Mouse (Mus musculus) megakaryocyte-erythroid progenitor cell, adult 5-6 weeks (primary cell): ENCODE results near the gene Crygf. TPM values are rescaled to one million over a fixed set of nuclear protein-coding genes. Genes with fewer than 3 reads are reported as not detected.
"Not testable (repeated sequence)": the region's sequence is repeated elsewhere in the genome, so short reads cannot be mapped to it uniquely, and the experiment has no call there.

ENCODE experiments used
- ATAC-seq: replicated peaks from 2 replicates; pipeline ENCODE4 v1.8.0; 2016; ENCODE audit warnings: mild to moderate bottlenecking, inconsistent platforms; ENCODE audit not compliant: severe bottlenecking, poor library complexity, low FRiP score, low TSS enrichment
- total RNA-seq, 2 experiments: library from RNA; stranded (forward) in 1 of 2; stranded (reverse) in 1 of 2; fragments of 200-1000, 215-1000 nt in 1 of 2; fragments of >200 nt in 1 of 2; fragmentation: Nextera tagmentation in 1 of 2; gene quantifications; 2 replicates each; pipeline ENCODE4 v1.2.3; 2014 to 2017

Gene Crygf
- total RNA-seq (2014; fragmentation: Nextera tagmentation) (not detected in 2 replicates), total RNA-seq (2017) (not detected in 2 replicates)

DNA sequence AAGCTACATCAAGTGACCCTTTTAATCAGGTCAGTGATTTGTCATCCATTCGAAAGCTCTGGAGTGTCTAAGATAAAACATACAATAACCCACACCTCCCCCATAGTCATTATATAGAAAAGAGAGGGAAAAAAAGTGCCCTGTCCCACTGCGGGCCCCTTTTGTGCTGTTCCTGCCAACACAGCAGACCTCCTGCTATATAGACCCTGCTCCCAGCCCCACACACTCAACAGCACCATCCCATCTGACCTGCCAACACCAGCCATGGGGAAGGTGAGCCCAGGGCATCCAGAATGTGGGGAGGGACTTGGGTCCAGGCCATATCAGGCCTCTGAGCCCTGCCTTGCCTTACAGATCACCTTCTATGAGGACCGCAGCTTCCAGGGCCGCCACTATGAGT lies at the start of gene Crygf:
Gene Crygf (plus strand): TSS at position 227 of the 400 bp plus-strand sequence.
- ATAC-seq = no peak

DNA sequence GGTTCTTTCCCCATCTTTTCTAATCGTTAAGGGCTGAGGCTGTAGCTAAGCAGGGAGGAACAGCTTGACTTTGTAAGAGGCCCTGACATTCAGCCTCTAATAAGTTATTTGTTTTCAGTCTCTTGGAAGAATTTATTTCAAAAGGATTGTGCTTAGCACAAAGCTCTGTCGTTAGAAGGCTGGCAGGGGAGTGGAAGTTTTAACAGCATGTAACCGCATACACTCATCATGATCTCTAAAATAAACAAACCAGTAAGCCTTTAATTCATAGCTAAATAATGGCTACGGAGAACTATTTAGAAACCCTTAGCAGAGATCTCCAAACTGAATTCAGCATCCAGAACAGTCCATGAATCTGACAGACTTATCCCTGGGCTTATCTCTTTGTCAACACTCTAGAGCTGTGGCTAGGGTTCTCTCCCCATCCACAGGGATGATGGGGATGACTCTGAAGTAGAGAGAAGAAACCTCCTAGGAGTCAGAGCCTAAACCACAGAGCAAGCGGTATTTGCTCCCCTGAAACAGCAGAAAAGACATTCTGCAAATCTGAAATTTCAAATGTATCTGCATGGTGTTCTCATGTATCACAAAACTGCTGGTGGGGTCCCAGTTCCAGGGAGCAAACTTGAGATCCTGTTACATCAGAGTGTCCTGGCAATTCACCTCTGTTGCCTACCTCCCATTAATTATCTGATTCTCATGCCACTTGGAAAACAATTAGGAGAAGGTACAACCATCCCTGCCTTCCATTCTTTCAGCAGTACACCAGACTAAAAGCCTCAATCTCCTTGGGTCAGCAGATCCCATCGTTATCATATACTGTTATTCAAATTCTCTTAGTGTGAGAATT lies 734 bp upstream of the Crygf start:
- ATAC-seq = no peak

DNA sequence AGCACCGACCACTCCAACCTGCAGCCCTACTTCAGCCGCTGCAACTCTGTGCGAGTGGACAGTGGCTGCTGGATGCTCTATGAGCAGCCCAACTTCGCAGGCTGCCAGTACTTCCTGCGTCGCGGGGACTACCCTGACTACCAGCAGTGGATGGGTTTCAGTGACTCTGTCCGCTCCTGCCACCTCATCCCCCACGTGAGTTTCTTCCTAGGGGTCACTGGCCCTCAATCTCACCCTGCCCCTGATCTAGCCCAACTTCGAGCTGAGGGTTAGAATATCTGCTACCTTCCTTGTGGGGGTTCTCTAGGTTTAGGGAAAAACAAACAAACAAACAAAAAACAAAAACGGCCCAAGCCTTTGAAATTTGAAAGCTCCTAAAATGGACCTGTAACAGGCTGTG lies 376 bp downstream of the Crygf start:
- not testable (repeated sequence) for ATAC-seq

DNA sequence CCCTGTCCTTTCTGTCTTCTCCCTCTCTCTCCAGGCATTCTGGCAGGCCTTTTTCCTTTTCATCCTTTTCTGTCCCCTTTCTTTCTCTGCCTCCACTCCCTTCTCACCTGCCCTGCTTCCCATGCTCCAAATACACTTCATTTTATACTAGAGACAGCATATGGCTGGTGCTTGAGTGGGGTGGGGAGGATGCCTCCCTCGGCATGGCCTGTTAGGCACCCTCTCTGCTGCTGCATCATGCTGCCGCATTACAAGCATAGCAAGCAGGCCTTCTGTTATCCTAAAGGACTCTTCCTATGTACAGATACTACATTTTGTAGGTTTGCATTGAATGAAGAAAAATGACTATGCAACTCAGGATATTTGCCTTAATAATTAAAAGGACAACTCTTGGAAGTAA lies 3.7 kb downstream of the Crygf start:
- ATAC-seq = no peak

DNA sequence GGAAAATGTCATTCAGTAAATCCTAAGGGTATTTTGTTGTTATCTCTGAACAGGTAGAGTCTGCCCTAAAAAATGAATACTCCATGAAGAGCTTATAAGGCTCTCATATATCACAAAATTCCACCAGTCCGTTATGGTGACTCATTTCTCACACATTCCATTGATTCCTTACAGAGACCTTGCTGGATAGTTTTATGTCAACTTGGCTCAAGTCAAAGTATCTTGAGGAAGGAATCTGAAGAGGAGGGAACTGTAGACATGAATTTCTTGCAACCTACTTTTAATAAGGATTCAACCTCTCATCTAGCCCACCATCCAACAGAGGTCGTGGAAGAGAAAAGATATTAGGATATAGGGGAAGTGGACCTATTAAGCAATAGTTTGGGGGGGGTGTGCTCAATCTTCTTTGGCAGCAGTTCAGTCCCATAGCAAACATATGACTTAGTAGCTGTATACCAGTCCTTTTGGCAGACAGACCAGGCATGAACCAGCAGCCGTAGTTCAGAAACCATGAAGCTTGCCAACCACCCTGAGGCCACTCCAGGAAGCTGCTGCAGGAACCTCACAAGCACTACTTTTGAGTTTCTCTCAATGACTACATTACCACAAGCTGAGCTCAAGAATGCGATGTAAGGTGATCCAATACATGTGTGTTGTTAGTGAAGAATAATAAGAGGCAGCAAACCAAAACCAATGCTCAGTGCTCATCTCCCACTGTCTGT lies 5.9 kb downstream of the Crygf start:
- ATAC-seq = no peak

Other genes starting within 250 kb of the Crygf start
- gene Map2, start 248.8 kb downstream of the Crygf start, total RNA-seq (2014; fragmentation: Nextera tagmentation) = 1.9 TPM in 1 of 2 replicates, not detected in the other
- not detected in 2 replicates for gene Map2, start 248.8 kb downstream of the Crygf start, total RNA-seq (2017)